Mouse (Mus musculus) heart, postnatal 0 days (tissue): ENCODE results near the gene Rpl23a.

Experiments used
- CTCF ChIP-seq: IDR thresholded peaks from 2 replicates; pipeline ENCODE4 v1.5.1; 2016; ENCODE audit warnings: antibody characterized with exemption, control low read depth, low read depth
- EP300 ChIP-seq: IDR thresholded peaks from 2 replicates; pipeline ENCODE4 v1.6.1; 2016; ENCODE audit warnings: antibody characterized with exemption, low read depth

DNA sequence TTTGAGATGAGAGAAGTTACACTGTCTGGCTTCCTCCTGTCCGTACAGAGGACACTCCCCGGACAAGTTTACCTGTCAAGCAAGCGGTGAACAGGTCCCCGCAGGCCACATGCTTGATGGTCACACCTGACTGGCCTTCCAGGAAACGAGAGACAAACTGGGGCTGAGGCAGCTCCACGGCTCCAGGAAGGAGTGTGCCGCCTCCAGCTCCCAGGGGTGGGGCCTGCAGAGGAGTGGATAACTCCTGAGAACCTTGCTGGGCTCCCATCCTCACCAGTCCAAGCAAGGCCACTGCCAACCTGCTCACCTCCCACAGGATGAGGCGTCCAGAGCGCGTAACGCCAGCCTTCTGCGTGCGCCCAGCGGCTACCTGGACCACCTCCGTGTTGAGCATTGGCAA lies 13.1 kb downstream of the Rpl23a start:
- no peak for TF ChIP-seq CTCF
- TF ChIP-seq EP300, result no peak
